Mouse (Mus musculus): ENCODE data around the gene Fezf1.

DNA sequence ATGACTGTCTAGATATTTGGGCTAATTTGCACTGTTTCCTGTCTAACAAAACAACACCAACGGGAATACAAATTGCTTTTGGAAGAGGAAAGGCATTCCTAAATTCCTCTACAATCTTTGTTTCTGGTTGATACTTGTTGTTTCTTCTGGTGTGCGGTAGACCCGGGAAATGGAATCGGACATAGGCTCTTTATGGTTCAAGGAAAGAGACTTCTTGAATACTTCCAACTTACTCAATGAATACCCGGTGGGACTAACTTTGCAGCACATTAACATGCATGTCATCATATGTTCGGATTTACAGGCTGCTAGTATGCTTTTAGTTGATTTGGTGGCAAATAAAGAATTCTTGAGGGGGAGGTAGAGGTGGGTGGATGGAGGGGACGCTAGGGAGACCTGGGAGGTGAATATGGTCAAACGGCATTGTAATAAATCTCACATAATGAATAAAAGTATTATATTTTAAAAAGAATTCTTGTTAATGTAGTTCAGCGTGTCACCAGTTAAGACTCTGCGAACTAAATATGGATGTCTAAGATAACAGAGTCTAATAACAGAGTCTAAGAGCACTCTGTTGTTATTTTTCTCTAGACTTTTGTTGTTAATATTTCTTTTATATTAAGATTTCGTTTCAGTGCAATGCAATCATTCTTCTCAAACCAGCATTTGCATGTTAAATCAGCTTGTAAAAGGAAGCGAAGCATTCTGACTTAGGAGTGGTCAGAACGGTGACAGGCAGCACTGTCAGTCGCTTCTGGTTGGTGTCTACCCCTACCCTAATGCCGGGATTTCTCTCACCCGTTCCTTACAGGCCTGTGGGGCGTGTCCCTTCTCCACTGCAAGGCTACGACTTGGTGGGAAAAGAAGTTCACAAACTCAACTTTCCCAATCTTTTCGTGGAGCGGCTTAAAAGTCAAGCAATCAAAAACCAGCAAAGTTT is 4.3 kb upstream of the Fezf1 start:
- TF ChIP-seq POLR2A (IDR thresholded peaks at IDR 0.05; ENCODE audit: control insufficient read depth, low read depth, low read length) (no peak), CTCF (IDR thresholded peaks at IDR 0.05; ENCODE audit: control insufficient read depth, insufficient read depth, insufficient replicate concordance, low read depth, low read length) (no peak)

All from testis, adult 2 months (tissue).